Mouse (Mus musculus): ENCODE measurements around the gene Evpl.
"Not testable (repeated sequence)": the region's sequence is repeated elsewhere in the genome, so short reads cannot be mapped to it uniquely, and the experiment has no call there.

Evpl gene

DNA sequence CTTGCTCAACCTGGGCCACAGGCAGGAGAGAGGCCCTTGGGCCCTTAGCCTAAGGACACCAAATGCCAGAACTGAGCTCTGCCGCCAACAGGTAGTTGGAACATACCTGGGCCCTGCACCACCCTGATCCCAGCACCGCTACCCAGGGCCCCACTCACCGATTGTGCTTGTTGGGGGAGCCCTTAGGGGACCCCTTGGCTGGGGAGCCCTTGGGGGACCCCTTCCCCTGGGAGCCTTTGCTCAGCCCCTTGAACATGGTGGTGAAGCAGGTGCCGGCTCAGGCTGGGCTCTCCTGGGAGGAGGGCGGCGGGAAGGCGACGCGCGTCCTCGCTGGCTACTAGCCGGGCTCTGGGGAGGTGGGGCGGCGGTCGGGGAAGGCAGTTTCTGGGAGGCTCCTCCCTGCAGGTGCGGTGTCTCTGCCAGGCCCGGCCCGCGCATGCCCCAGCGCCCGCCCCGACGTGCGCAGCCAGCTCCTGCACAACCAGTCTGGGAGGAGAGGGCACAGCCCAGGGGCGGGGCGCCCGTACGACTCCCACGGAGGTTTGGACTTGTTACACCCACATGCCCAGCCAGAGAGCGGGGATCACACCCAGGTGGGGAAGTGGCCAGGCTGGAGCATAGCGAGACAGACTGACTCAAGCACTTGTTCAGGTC lies at the start of gene Evpl:
Evpl (minus strand) TSS at position 336 of the 654 bp plus-strand sequence.
- DNase-seq, result no peak

- DNase-seq, result no peak
Measured at GRCm38 (mm10) chr11:116287351-116287750, 49.5 kb upstream of the Evpl start.

GRCm38 (mm10) chr11:116285770-116286191 lies 47.9 kb upstream of the Evpl start:
- DNase-seq, result no peak

DNA sequence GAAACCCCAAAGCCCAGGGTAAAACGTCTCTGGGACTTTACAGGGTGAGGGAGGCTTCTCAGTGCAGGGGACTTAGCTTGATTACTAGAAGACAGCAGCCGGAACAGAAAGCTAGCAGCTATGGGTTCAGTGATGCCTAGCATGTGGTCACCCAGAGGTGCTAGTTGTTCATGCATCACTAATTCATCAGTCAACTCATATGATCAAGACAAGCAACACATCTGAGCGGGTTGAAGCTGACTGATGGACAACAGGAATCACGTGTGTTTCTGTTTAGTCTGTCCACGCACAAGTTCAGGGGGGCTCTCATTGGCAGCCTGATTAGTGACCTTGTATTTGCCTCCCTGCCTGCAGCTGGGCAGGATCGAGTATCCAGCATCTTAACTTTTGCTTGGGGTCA lies 46.1 kb upstream of the Evpl start:
- no peak for DNase-seq

GRCm38 (mm10) chr11:116282912-116283521 lies 45.1 kb upstream of the Evpl start:
- no peak for DNase-seq

DNA sequence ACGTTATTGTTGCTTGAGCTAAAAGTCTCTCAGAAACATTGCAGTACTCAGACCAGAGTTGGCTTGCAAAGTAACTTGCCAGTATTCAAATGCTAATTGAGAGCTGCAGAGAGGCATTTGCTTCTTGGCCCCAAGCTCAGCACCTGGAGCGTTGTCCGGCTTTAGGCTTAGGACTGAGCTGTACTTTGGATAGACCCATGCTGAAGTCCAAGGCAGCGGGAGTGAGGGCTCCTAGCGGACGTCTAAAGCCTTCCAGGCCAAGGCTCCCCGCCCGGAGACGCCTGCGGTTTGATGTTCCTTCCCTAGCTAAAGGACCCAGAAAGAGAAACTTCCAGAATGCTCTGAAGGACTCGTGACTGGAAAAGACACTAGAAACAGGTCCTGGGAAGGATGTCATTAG lies 44.2 kb upstream of the Evpl start:
- DNase-seq, result no peak

- DNase-seq, result no peak
Measured at GRCm38 (mm10) chr11:116281671-116282070, 43.8 kb upstream of the Evpl start.

GRCm38 (mm10) chr11:116280751-116281663 lies 43.1 kb upstream of the Evpl start, which contains the start of gene Galr2:
Gene Galr2, plus strand, starts transcription at chr11:116280939.
- no peak for DNase-seq

GRCm38 (mm10) chr11:116277184-116277583 lies 39.3 kb upstream of the Evpl start:
- not testable (repeated sequence) for DNase-seq

DNA sequence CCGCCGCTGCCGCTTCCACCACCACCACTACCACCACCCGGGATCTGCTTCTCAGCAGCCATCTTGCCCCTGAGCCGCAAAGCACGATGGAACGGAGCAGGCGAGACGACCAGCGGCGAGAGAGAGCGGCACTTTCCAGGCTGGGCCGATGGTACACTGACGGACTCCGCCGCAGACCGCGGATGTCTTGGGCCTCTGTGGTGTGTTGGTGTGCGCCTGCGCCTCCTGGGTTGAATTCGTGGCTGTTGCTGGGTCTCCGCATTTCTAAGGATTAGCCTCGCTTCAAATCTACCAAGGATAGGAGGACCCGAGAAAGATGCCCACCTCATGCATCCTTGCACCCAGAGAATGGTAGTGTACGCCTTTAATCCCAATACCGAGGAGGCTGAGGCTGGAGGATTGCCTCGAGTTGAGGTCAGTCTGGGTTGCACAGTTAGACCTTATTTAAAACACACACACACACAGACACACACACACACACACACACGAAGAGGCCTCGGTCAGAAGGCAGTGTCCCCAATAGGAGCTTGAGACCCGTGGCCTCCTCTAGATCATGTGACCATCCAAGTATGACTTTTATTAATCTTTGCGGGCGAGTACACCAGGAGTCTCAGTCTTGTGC lies 36.3 kb upstream of the Evpl start, which contains the start of gene Srp68:
Srp68 (minus strand) TSS at position 173 of the 622 bp plus-strand sequence.
- peak; percentile 95 for DNase-seq

GRCm38 (mm10) chr11:116273469-116274044 lies 35.7 kb upstream of the Evpl start:
- DNase-seq, result no peak

- no peak for DNase-seq
Measured at GRCm38 (mm10) chr11:116272589-116273468, 35.0 kb upstream of the Evpl start.

- no peak for DNase-seq
Measured at GRCm38 (mm10) chr11:116269560-116269959, 31.7 kb upstream of the Evpl start.

GRCm38 (mm10) chr11:116268313-116268712 lies 30.4 kb upstream of the Evpl start:
- no peak for DNase-seq

- no peak for DNase-seq
Measured at GRCm38 (mm10) chr11:116267637-116268036, 29.8 kb upstream of the Evpl start.

- DNase-seq, result no peak
Measured at GRCm38 (mm10) chr11:116265850-116266249, 28.0 kb upstream of the Evpl start.

DNA sequence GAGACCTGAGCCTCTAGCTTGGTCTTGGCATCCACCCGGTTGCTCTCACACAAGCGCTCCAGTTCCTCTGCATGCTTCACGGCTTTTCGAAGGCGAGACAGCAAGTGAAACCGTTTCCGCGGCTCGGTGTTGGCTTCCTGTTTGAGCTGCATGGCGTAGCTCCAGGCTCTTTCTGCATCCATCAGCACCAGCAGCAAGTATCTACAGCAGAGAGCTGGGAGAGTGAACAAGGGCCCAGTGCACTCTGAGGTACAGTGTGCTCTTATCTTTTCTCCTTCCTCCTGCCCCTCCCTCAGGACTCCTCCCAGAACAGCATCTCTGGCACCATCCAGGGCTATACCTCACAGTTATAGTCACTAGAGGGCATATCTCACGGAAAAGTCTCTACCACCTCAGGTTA lies 27.5 kb upstream of the Evpl start:
- peak; percentile 30 for DNase-seq

- DNase-seq, result no peak
Measured at GRCm38 (mm10) chr11:116260259-116260658, 22.4 kb upstream of the Evpl start.

GRCm38 (mm10) chr11:116259461-116259860 lies 21.6 kb upstream of the Evpl start:
- DNase-seq, result no peak

DNA sequence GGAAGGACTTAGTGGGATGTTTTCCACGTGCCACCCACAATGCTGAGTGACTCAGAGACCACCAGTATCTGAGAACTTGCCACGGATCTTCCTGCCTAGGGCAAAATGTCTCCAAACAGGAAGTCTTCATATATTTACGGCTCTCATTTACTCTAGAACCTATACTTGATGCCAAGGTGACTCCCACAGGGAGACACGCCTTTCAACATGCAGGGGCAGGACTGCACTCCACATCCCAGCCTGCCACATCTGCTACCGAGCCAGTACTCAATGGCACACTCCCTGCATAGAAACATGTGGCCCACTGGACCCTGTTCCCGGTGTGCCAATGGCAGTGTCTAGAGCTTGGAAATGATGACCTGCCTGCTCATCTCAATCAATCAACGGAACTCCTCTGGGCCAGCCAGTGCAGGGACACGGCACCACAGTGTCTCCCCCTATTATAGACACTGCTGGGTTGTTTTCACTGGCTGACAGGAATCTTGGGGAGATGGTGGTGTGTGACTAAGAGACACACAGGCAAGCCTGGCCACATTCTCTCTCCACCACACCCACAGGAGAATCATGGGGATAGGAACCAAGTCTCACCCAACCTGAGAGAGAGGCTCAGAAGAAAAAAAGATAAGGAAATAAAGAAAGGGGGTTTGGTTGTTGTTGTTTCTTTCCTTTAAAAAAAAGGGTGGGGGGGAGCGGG lies 18.3 kb upstream of the Evpl start:
- peak; percentile 12 for DNase-seq
